Mouse (Mus musculus) small intestine, adult 2 months (tissue): Measurements from ENCODE around the gene Rps26.

Source experiments
- CTCF ChIP-seq: fragments of 200-500 bp; IDR thresholded peaks from 2 replicates; pipeline ENCODE4 v1.5.1; 2012; ENCODE audit warnings: low read depth, mild to moderate bottlenecking, control low read depth, inconsistent platforms, low read length, moderate library complexity, mixed read lengths; ENCODE audit not compliant: insufficient replicate concordance, insufficient read length; ENCODE audit errors: extremely low read depth
- POLR2A ChIP-seq: fragments of 200-500 bp; IDR thresholded peaks from 2 replicates; pipeline ENCODE4 v1.6.1; 2012; ENCODE audit warnings: low read depth, mild to moderate bottlenecking, control low read depth, inconsistent platforms, low read length, moderate library complexity

GRCm38 (mm10) chr10:128584386-128584785, 42.2 kb downstream of the Rps26 start:
- TF ChIP-seq CTCF, result no peak
- no peak for TF ChIP-seq POLR2A
